13 mouse cellular contexts compared by ENCODE assay signal in the genomic region with DNA sequence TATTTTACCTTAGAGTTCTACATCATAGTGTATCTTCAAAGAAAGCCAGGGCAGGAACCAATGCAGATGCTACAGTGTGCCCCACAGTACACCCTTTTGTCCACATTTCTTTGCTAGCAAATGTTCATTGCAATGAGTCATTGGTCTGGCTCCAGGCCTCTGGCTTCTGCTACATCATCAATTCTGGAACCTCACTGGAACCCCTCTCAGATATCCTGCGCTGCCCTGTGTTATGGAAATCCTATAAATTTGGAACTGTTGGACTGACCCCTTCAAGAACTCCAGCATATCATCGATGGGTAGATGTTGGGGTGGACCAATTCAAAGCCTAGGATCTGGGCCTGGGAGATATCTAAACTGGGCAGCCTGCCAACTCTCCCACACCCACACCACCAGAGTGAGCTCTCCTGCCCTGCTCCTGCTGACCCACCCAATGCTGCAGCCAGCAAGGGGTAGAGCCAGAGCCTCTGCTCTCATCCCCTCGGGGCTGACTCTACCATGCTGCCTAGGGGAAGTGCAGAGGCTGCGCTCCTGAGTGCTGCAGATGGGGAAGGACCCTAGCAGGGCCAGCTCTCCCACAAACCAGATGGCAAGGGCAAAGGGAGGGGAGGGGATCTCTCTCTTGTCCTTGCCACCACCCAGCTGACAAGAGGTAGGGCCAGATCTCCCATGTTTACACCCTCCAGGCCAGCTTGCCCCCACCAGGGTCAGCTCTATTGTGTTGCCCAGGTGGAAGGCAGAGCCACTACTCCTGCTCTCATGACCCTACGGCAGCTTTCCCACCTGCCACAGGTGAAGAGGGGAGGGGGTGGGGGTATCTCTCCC. TPM values are rescaled to one million over a fixed set of nuclear protein-coding genes. Genes with fewer than 3 reads are reported as not detected.
DNase-seq lines count a peak whose midpoint lies in the region; ATAC-seq lines count a peak whose summit lies in the region.
"Had no signal": no experiment of that assay in that cellular context is flagged by ENCODE, and none has a peak within 500 bp of the region (broad histone marks: within the 10 kb centered on the region; RNA-seq: fewer than 3 reads in every experiment).

No protein-coding gene starts in this region.

- H3K9ac ChIP-seq in heart, embryonic 15.5 days, result no peak overlapping the region; the same call in 1 of the 2 replicates
- H3K9ac ChIP-seq: limb, embryonic 12.5 days had no signal

- H3K4me2 ChIP-seq in heart, embryonic 15.5 days, result no peak overlapping the region
- H3K4me2 ChIP-seq: limb, embryonic 12.5 days had no signal

- ATAC-seq in heart, embryonic 15.5 days (replicated peaks; ENCODE audit: insufficient number of reproducible peaks, insufficient read depth, low FRiP score, low read depth), result 0 out of 2 replicates have a peak, but pooled peaks have one; percentile 50
- ATAC-seq in megakaryocyte-erythroid progenitor cell, adult 5-6 weeks (replicated peaks; ENCODE audit: low FRiP score, low TSS enrichment, poor library complexity, severe bottlenecking), result peak; percentile 89
- ATAC-seq in frontal cortex, adult (ENCODE audit: low TSS enrichment), result no peak
- ATAC-seq: forebrain, embryonic 16.5 days had no signal

- peak; percentile 91 for DNase-seq in heart, adult 11 months
- DNase-seq in heart, postnatal 25 days (ENCODE audit: low spot score), result no peak
- peak; percentile 92 for DNase-seq in NIH3T3 (ENCODE audit: low read depth)
- no peak for DNase-seq in cerebellum, adult 18-20 months
- no peak for DNase-seq in left cerebral cortex, postnatal 14 days (ENCODE audit: low spot score in 2 of 2)
- DNase-seq: kidney, adult 9 months had no signal

- intact Hi-C loops in heart, postnatal 25 days (cut with DNase I), result no loop called here
- intact Hi-C loops in left cerebral cortex, postnatal 14 days (cut with DNase I), result no loop called here

- H3K27me3 ChIP-seq in heart, embryonic 15.5 days, result no peaks in the 10 kb centered on the region; the same call in 1 of the 2 replicates
- H3K27me3 ChIP-seq: limb, embryonic 12.5 days had no signal

- H3K4me1 ChIP-seq in heart, embryonic 15.5 days (replicated peaks), result peaks cover 6% of the 10 kb centered on the region

- no peak overlapping the region for H3K27ac ChIP-seq in heart, embryonic 15.5 days
- H3K27ac ChIP-seq: limb, embryonic 12.5 days had no signal

- 47% methylated on average over 5 of the region's 5 CpGs for WGBS in heart, embryonic 15.5 days

- no peak overlapping the region for H3K4me3 ChIP-seq in heart, embryonic 15.5 days
- H3K4me3 ChIP-seq: limb, embryonic 12.5 days had no signal

- no peaks in the 10 kb centered on the region for H3K9me3 ChIP-seq in heart, embryonic 15.5 days (replicated peaks)
- H3K9me3 ChIP-seq: limb, embryonic 12.5 days had no signal

- H3K36me3 ChIP-seq in heart, embryonic 15.5 days, result no peaks in the 10 kb centered on the region
- H3K36me3 ChIP-seq: limb, embryonic 12.5 days had no signal

RNA-seq across cellular contexts. Expression of gene Prss27, which starts 16.4 kb away (rescaled TPM):
- not detected for total RNA-seq in heart, postnatal 25 days (2021)
- not detected in 2 replicates for polyA plus RNA-seq in heart, embryonic 15.5 days (2015; fragmentation: Nextera tagmentation; extraction: Ambion mirVana)
- not detected in 2 replicates for total RNA-seq in megakaryocyte-erythroid progenitor cell, adult 5-6 weeks (2014; fragmentation: Nextera tagmentation)
- not detected in 2 replicates for total RNA-seq in megakaryocyte-erythroid progenitor cell, adult 5-6 weeks (2017)
- total RNA-seq in left cerebral cortex, postnatal 14 days (2021), result not detected
- total RNA-seq: CH12.LX had no signal
- polyA plus RNA-seq: limb, embryonic 12.5 days had no signal

RNA-seq across cellular contexts. Expression of gene Prss22, which starts 23.7 kb away (rescaled TPM):
- not detected for total RNA-seq in heart, postnatal 25 days (2021)
- 0.13 TPM in 1 of 2 replicates, not detected in the other for polyA plus RNA-seq in heart, embryonic 15.5 days (2015; fragmentation: Nextera tagmentation; extraction: Ambion mirVana)
- not detected in 2 replicates for total RNA-seq in megakaryocyte-erythroid progenitor cell, adult 5-6 weeks (2014; fragmentation: Nextera tagmentation)
- total RNA-seq in megakaryocyte-erythroid progenitor cell, adult 5-6 weeks (2017), result not detected in 2 replicates
- 1 to 10 TPM; 1.8 to 2.2 TPM for total RNA-seq in left cerebral cortex, postnatal 14 days (2021)
- total RNA-seq: CH12.LX had no signal
- polyA plus RNA-seq: forebrain, embryonic 16.5 days had no signal

RNA-seq across cellular contexts. Expression of gene Prss30, which starts 41.2 kb away (rescaled TPM):
- total RNA-seq in heart, postnatal 25 days (2021), result not detected
- polyA plus RNA-seq in heart, embryonic 15.5 days (2015; fragmentation: Nextera tagmentation; extraction: Ambion mirVana), result 0.34 TPM in 1 of 2 replicates, not detected in the other
- not detected in 2 replicates for total RNA-seq in megakaryocyte-erythroid progenitor cell, adult 5-6 weeks (2014; fragmentation: Nextera tagmentation)
- total RNA-seq in megakaryocyte-erythroid progenitor cell, adult 5-6 weeks (2017), result 1.0 TPM in 1 of 2 replicates, not detected in the other
- total RNA-seq in left cerebral cortex, postnatal 14 days (2021), result under 1 TPM; 0.48 to 0.93 TPM
- polyA plus RNA-seq: limb, embryonic 12.5 days; neural tube, embryonic 11.5 days had no signal

RNA-seq across cellular contexts. Expression of gene Kctd5, which starts 51.7 kb away (rescaled TPM):
- total RNA-seq in heart, postnatal 25 days (2021), result 10 to 100 TPM; 10.2 to 11.2 TPM
- 31.3 and 37.6 TPM in 2 replicates for polyA plus RNA-seq in heart, embryonic 15.5 days (2015; fragmentation: Nextera tagmentation; extraction: Ambion mirVana)
- total RNA-seq in megakaryocyte-erythroid progenitor cell, adult 5-6 weeks (2014; fragmentation: Nextera tagmentation), result 17.1 and 24.2 TPM in 2 replicates
- total RNA-seq in megakaryocyte-erythroid progenitor cell, adult 5-6 weeks (2017), result 20.9 and 21.9 TPM in 2 replicates
- total RNA-seq in left cerebral cortex, postnatal 14 days (2021), result 10 to 100 TPM; 37.6 to 48.3 TPM

Comparison
In these comparisons a context has a peak if more than half of its experiments do, and no peak if none do; other contexts are left out.
1. DNase-seq: peak in heart, adult 11 months (single experiment) and NIH3T3 (single experiment); none in heart, postnatal 25 days (single experiment), cerebellum, adult 18-20 months (0 of 2) and left cerebral cortex, postnatal 14 days (0 of 2).